Mouse (Mus musculus) kidney, postnatal 4 days (tissue): ENCODE data around the gene Cog7.

Experiments used
- DNase-seq, 2 experiments: peaks; one replicate each; pipeline ENCODE4 v3.0.0; 2021; ENCODE audit warnings: mixed read lengths in 2 of 2

Cog7 gene

DNA sequence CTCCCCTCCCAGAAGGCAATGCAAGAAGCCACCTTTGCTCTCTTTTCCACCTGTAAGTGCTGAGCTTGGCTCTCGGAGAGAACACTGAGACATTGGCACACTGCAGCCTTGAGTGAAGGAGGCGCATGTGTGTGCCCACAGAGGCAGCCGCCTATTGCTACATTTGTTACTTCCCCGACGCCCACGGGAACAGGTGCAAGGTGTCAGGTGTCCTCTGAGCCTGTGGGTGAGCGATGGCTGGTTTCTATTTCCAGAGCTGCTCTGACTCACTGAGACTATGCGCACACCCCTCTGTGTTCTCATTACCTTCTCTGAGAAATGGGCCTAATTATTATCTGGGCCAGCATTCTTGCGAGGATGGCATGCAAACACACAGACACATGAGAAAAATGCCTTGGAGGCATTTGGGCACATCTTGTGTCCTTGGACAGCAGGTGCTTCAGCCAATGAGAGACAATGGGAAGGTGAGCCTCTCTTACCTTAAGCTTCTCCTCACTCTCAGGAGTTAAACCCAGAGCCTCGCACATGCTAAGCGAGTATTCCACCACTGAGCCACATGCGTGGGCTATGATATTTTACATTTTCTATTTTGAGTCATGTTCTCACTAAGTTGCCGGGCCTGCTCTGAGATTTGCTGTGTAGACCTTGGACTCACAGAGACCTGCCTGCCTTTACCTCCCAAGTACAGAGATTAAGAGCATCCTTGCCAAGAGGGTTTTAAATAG lies 90.7 kb downstream of the Cog7 start:
- no peak for DNase-seq

DNA sequence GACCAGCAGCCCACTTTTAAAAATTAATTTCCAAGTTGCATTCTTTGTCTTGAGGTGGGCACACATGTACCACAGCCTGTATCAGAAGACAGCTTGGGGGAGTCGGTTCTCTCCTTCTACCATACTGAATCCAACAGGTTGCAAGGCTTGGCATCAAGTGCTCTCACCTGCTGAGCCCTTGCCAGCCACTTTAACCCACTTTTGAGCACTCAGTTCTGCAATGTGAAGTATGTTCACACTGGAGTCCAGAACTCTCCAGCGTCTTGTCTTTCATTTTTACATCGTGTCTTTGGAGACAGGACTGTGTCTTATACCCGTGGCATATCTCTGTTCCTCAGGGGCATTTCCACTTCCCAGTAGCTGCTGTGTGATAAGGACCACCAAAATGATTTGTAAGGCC lies 101.3 kb downstream of the Cog7 start:
- DNase-seq: no peak

DNA sequence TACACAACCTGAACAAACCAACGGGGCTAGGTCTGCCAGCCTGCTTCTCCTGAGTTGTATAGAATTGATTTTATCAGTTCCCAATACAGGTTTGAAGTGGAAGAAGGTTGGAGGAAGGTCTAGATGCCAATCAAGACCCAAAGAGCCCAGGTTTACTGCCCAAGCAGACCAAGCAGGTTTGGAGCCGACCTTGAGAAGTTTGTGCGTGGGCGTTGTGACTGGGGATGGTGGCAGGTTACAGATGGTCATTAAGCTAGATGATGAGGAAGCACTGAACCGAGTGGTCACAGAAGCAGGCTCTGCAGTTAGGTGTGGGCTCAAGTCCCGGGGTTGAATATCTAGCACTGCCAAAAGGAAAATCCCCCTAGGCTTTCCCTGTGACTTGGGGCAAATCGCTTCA lies 106.7 kb downstream of the Cog7 start:
- peak in 1 of 2 experiments; percentile 33 for DNase-seq

GRCm38 (mm10) chr7:121873998-121874397 lies 107.5 kb downstream of the Cog7 start:
- peak; percentile 16 to 24 for DNase-seq

- DNase-seq: no peak
These were observed 109.9 kb downstream of the Cog7 start for GRCm38 (mm10) chr7:121871631-121872030.

DNA sequence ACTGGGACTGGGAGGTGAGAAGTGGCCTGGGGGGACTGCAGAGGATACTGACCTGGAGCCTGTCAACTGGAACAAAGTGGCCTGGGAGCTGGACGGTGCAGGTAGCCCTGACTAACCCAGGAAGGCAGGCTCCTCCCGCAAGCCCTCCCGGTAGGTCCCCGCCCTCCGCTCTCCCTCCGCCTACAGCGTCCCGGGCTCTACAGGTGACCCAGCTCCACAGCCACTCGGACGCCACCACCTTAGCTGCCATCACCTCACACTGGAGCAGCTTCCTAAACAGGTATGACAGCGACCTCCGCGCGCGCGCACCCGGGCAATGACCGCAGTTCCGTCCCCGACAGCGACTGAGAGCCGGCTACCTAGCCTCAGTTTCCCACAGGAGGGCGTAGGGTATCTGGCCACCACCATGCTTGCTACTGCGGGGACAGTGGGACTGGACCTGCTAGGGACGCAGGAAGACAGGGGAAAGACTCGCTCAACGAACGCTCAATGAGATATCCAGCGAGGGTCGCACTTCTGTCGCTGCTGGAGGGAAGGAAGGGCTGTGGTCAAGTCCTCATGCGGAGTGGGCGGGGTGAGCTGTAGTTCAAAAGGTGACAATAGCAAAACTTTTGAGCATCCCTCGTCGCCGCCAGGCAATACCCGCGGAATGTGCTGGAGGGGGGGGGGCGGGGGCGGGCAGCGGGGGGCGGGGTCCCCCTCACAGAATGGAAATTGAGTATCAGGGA lies 116.5 kb downstream of the Cog7 start, which contains the start of gene Scnn1b:
Gene Scnn1b (plus strand): TSS at position 181 of the 728 bp plus-strand sequence.
- peak; percentile 37 to 55 for DNase-seq

- no peak for DNase-seq
These were observed 122.6 kb downstream of the Cog7 start for GRCm38 (mm10) chr7:121858939-121859338.

DNA sequence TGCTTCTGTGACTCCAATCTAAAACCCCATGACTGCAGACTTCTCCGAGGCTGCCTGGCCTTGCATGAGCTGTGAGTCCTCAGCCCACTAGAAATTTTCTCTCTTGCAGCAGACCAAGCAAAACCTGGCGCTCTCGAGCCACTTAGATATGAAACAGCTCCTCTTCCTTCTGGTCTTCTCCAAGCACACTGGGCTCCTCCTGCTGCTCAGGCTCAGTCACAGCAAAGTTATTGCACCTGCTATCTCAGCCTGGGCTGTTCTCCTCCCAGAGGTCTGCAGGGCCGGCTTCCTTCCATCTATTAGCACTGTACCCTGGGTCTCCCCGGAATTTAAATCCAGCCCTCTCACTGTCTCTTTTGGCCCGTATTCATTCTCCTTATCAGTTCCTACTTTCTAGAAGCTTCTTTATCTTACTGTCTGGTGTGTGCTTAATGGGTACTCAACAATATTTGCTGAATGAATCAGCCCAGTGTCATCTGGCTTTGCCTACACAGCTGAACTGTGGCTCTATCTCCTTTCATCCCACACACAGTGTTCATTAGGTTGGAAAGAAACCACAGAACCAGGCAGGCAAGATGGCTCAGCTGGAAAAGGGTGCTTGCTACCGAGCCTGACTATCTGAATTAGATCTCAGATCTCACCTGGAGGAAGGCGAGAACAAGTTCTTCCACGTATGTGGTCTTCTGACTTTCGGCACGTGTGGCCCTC lies 124.2 kb downstream of the Cog7 start:
- DNase-seq: no peak

DNA sequence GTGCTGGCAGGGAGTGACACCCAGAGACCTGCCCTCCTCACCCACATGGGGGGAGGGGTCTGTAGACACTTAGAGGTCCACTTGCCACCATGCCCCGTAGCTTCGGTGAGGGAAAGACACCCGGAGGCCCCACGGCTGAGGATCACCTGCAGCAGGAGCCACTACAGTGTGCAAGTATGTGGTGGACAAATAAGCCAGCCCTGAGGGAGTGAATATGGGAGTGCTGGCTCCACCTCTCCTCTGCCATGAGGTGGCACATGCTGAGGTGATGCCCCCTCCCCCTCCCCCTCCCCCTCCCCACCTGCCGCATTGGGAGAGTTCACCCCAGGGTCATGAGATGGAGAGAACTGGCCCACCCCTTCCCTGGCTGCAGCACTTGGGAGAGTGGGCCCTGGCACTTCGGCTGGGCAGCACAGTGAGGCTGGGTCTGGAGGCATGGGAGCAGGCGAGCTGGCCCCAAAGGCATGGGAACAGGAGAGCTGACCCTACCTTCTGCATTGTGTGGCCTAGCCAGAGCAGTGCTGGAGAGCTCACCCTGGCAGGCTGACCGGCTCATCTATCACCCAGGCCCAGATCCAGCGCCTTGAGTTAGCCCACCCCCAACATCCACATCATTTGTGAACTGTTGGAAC lies 132.9 kb downstream of the Cog7 start:
- DNase-seq: no peak

- no peak for DNase-seq
These were observed 135.5 kb downstream of the Cog7 start for GRCm38 (mm10) chr7:121845964-121846363.

DNA sequence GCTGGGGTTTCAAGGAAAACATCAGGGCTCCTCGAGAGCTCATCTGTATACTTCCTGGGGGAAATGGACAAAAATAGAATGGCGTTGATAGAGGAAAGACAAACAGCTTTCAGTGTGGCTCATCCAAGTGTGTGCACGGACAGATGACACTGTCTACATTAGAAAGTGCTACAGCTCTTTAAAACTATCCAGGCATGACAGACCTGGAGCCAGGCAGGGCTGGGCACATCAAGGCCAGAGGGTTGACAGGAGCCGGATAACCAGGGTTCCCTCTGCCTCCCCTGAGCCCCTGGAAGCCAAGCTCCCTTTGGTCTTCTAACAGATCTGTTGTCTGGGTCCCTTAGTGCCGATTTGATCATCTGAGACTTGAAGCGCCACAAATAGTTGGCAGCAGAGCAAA lies 139.3 kb downstream of the Cog7 start:
- DNase-seq: no peak

DNA sequence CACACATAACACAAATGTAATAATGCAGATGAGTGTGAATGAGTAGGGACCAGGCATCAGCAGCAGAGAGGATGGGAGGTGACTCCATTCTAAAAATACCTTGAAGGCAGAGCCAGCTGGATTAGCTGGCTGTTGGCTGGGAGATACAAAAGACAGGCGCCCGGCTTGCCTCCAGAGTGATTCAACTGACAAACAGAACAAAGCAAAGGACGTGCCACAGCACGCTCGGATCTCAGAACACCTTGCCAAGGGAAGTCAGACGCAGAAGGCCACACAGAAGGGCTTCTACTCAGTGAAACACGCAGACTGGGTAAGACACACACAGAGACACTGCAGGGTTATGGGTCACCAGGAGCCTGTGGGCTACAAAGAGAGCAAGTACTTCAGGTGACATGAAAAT lies 140.7 kb downstream of the Cog7 start:
- no peak for DNase-seq

DNA sequence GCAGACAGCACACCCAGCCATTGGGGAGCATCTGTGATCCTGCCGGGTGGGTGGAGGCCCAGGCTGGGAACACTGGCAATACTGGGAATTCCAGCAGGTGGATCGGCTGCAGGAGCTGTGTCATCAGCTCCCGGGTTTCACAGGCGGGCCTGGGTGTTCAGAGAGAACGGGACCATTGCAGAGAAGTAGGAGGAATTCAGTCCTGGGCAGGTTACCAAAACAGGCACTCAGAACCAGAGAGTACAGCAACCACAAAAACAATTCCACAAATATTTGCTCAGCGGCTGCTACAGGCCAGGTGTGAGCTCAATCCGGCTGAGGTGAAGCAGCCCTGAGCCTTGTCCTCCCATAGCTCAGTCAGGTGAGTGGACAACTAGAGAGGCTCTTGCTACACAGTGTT lies 144.7 kb downstream of the Cog7 start:
- DNase-seq: no peak

DNA sequence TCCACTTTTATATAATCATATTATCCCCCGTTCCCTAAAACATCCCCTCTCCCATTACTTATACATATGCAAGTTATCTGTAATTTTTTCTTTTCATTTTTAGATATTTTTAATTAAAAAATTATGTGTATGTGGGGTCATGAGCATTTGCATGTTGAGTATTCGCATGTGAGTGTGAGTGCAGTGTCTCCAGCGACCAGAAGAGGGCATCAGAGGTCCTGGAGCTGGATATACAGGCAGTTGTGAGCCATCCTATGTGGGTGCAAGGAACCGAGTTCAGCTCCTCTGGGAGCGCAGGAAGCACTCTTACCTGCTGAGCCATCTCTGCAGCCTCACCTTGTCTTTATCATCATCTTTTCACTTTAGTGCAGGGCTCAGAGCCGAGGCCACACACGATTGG lies 146.1 kb downstream of the Cog7 start:
- DNase-seq: peak in 1 of 2 experiments; percentile 17
